Mouse (Mus musculus) brain, embryonic 18.5 days (tissue): ENCODE measurements around the gene Tdpoz4.
"Not testable (repeated sequence)": the region's sequence is repeated elsewhere in the genome, so short reads cannot be mapped to it uniquely, and the experiment has no call there.

Experiments
- DNase-seq: peaks from one replicate; pipeline ENCODE4 v3.0.0-alpha.2; 2012; ENCODE audit warnings: low read depth, low spot score

Tdpoz4 gene

DNA sequence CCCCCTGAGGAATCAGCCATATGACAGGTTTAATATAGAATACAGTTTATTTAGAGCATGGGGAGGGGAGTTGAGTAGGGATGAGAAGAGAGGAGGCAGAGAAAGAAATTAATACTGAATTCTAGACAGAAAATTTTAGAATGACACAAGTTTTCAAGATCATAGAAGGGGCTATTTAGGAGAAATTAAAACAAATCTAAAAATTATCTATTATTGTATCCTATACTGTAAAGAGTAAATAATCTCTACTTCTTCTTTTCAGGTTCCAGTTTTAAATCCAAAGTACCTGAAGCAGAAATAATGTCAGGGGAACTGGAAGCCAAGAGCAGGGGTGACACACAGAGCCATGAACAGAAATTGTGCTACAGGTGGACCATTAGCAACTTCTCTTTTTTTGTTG lies at the start of gene Tdpoz4:
Gene Tdpoz4, plus strand, starts transcription at position 301 of the 400 bp plus-strand sequence.
- not testable (repeated sequence) for DNase-seq

DNA sequence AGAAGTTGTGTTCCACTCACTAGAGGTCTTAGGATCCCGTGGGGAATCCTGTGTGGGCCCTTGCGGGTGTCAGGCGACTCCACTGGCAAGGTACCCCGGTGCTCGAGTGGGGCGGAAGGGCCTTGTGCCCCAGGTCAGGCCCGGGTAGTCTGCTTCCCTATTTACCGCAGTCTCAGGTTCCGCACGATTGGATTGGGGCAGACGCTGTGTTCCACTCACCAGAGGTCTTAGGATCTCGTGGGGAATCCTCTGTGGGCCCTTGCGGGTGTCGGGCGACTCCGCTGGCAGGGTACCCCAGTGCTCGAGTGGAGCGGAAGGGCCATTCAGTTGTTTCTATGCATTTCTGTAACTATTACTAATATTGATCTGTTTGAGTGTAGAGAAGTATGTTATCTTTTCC lies 42.2 kb upstream of the Tdpoz4 start:
- not testable (repeated sequence) for DNase-seq

DNA sequence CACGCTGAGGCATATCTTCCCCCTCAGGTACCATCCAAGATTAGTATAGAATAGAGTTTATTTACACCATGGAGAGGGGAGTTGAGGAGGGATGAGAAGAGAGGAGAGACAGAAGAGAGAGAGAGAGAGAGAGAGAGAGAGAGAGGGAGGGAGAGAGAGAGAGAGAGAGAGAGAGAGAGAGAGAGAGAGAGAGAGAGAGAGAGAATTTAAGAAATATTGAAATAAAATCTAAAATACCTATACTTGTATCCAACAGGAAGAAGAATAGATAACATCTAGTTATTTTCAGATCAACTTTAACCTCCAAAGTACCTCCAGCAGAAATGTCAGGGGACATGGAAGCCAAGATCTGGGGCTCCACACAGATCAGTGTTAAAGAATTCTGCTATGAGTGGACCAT lies 23.5 kb upstream of the Tdpoz4 start, which contains the start of gene Gm5773:
Gene Gm5773, plus strand, starts transcription at position 301 of the 400 bp plus-strand sequence.
- DNase-seq: not testable (repeated sequence)

DNA sequence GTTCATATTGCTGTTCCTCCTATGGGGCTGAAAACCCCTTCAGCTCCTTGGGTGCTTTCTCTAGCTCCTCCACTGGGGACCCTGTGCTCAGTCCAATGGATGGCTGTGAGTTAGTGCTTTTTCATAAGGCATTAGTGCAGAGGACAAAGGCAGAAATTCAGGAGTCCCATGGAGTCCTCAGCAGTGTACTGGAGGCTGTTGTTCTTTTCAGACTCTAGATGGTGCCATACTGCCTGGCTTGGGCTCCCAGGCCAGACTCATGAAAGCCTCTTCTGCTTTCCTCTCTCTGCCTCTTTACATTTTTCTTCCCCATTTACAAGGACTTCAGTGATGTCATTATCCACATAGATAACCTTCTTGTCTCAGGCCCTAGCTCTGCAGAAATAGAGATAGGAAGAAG lies 17.1 kb downstream of the Tdpoz4 start:
- not testable (repeated sequence) for DNase-seq

DNA sequence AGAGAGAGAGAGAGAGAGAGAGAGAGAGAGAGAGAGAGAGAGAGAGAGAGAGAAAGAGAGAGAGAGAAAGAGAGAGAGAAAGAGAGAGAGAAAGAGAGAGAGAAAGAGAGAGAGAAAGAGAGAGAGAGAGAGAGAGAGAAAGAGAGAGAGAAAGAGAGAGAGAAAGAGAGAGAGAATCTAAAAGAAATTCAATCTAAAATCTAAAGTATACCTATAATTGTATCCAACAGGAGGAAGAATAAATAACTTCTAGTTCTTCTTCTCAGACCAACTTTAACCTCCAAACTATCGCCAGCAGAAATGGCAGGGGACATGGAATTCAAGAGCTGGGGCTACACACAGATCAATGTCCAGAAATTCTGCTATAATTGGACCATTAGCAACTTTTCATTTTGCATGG lies 29.5 kb downstream of the Tdpoz4 start, which contains the start of gene Tdpoz3:
Gene Tdpoz3, plus strand, starts transcription at position 301 of the 400 bp plus-strand sequence.
- not testable (repeated sequence) for DNase-seq
